Mouse (Mus musculus) 3T3-L1 (cell line): ENCODE data around the gene Cbx2.

Experiments used
- DNase-seq: peaks from one replicate; pipeline ENCODE4 v3.0.0-alpha.2; 2015; ENCODE audit warnings: low read depth, low spot score

Cbx2 gene

GRCm38 (mm10) chr11:119058041-119058995 lies 35.6 kb downstream of the Cbx2 start:
- DNase-seq = no peak

- no peak for DNase-seq
Measured at GRCm38 (mm10) chr11:119059256-119059655, 36.5 kb downstream of the Cbx2 start.

GRCm38 (mm10) chr11:119066841-119067240 lies 44.1 kb downstream of the Cbx2 start:
- no peak for DNase-seq

GRCm38 (mm10) chr11:119072239-119072638 lies 49.5 kb downstream of the Cbx2 start:
- DNase-seq = no peak

- DNase-seq = no peak
Measured at GRCm38 (mm10) chr11:119072986-119073385, 50.2 kb downstream of the Cbx2 start.

DNA sequence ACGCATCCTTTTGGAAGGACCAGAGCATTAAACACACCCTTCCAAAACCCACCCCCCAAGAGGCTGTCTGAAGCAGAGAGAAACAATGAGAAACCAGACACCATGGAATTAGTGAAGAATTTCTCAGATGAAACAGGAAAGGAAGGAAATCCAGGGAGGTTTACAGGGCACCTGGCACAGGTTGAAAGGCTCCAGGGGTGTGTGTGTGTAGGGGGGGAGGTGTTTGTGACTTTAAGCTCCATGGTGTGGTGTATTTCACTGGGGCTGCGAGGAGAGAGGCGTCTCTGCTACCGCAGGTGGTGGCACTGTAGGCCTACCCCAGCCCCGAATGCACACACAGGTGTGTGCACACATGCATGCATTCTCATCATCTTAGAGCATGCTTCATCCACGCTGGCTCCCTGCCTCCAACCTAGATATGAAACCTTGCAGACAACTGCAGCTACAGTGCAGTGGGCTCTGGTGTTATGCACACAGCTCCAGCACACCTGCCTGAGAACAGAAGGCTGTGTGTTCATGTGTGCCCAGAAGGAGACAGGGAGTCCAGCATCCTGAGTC lies 51.2 kb downstream of the Cbx2 start:
- no peak for DNase-seq

- no peak for DNase-seq
Measured at GRCm38 (mm10) chr11:119075805-119076204, 53.0 kb downstream of the Cbx2 start.

DNA sequence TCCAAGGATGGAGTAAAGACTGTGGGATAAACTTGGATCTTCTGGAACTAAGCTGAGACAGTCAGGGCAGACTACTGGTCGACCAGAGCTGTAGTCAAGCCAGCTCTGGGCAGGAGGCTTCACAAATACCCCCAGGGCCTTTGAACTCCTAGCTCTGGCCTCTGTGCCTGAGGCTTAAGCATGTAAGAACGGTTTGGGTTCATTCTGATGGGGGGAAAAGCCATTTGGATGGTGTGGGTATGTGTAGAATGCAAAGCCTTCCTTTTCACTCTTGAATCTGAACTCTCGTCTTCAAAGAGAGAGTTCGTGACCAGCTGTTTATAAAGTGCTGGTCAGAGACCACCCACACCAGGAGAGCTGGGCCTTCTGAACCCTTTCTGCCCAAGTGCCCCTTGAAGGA lies 55.0 kb downstream of the Cbx2 start:
- DNase-seq = no peak

DNA sequence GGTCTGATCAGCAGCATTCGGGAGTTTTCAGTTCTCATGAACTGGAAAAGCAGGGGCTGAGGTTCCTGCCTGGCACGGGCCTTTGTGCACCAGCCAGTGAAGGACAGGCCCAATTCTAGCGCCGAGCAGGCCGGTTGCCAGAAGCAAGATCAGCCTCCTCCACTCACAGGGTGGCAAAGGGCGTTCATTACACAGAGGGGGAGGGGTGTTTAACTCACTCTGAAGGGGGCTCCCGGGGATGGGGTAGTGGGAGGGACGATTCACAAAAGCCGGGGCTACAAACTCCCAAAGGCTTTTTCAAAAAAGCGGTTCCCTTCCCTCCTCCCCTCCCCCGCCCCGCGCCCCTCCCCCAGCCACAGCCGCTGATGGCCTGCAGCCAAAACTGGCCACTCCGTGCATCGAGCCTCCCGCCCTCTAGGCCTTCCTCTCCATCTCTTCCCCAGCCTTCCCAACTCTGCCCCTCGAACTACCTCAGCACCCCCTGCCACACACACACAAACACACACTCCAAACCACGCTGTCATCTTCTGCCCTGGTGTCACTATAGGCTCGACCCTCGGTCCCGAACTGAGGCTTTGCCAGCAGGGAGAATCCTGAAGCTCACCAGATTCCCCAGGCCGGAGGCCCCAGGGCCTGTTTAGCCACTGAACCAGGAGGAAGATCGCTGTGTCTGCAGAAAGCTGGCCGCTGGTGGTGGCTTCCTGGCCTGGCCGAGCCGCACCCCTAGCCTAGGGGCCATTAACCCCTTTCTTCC lies 56.1 kb downstream of the Cbx2 start:
- no peak for DNase-seq

- DNase-seq = no peak
Measured at GRCm38 (mm10) chr11:119079445-119079837, 56.7 kb downstream of the Cbx2 start.

GRCm38 (mm10) chr11:119080461-119081147 lies 57.8 kb downstream of the Cbx2 start:
- DNase-seq = no peak
